Mouse (Mus musculus) intestine, embryonic 15.5 days (tissue): ENCODE data around the gene Gm136. TPM values are rescaled to one million over a fixed set of nuclear protein-coding genes. Genes with fewer than 3 reads are reported as not detected.
"Not testable (repeated sequence)": the region's sequence is repeated elsewhere in the genome, so short reads cannot be mapped to it uniquely, and the experiment has no call there.

Experiments used
- ATAC-seq: fragments of 200-750 bp; cut with Nextera tagmentation; 2 replicates; pipeline ENCODE4 v1.8.0; 2017; ENCODE audit warnings: moderate TSS enrichment, moderate library complexity
- H3K27ac ChIP-seq: fragments of 300-500 bp; sonication (generic); 2 replicates; pipeline ENCODE4 v1.5.1; 2015; ENCODE audit warnings: mild to moderate bottlenecking, inconsistent platforms
- H3K27me3 ChIP-seq: fragments of 300-500 bp; sonication (generic); replicated peaks from 2 replicates; pipeline ENCODE4 v1.6.1; 2015; ENCODE audit warnings: inconsistent platforms
- H3K36me3 ChIP-seq: fragments of 300-500 bp; sonication (generic); 2 replicates; pipeline ENCODE4 v1.6.1; 2015; ENCODE audit warnings: inconsistent platforms
- H3K4me1 ChIP-seq: fragments of 300-500 bp; sonication (generic); replicated peaks from 2 replicates; pipeline ENCODE4 v1.6.1; 2015; ENCODE audit warnings: inconsistent platforms
- H3K4me2 ChIP-seq: fragments of 300-500 bp; sonication (generic); replicated peaks from 2 replicates; pipeline ENCODE4 v1.6.1; 2015; ENCODE audit warnings: mild to moderate bottlenecking, inconsistent platforms
- H3K4me3 ChIP-seq: fragments of 300-500 bp; sonication (generic); replicated peaks from 2 replicates; pipeline ENCODE4 v1.5.1; 2015; ENCODE audit warnings: inconsistent platforms
- H3K9ac ChIP-seq: fragments of 300-500 bp; sonication (generic); 2 replicates; pipeline ENCODE4 v1.6.1; 2015; ENCODE audit warnings: inconsistent platforms
- H3K9me3 ChIP-seq: fragments of 300-500 bp; sonication (generic); 2 replicates; pipeline ENCODE4 v1.6.1; 2016; ENCODE audit warnings: inconsistent platforms
- WGBS: fragments of 180-500 bp; shearing (Covaris S2); methylation state at CpG from one replicate; pipeline ENCODE4 v1.1.7; 2015; 5-methylcytosine and 5-hydroxymethylcytosine counted together
- polyA plus RNA-seq: library from polyadenylated mRNA; unstranded; fragments of >200 nt; fragmentation: Nextera tagmentation; extraction: Ambion mirVana; gene quantifications from 2 replicates; pipeline ENCODE4 v1.2.1, GENCODE M21; 2015

Gm136 gene
- polyA plus RNA-seq, 1 experiment from 2014 or later = not detected

DNA sequence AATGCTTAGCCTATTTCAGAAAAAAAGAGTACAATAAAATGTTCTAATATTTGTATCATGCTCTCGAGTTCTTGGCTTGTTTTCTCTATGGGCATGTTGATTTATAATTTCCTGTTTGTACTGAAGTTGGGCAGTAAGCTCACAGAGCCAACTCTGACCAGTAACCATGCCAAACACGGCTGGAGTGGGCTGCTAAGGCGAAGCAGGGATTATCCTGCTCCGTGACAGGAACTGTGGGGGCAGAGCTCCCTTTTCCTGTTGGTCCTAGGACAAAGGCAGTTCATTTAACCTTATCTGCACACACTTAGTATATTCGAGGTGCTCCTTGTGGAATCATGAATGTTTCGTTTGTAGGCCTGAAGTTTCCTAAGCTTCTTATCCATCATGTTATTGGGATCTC is 6.8 kb downstream of the Gm136 start:
- Histone ChIP-seq H3K4me2 (no peak overlapping the region), H3K9me3 (no peaks in the 10 kb centered on the region), H3K4me3 (no peak overlapping the region), H3K27me3 (no peaks in the 10 kb centered on the region), H3K9ac (no peak overlapping the region), H3K36me3 (no peaks in the 10 kb centered on the region), H3K4me1 (no peaks in the 10 kb centered on the region), H3K27ac (no peak overlapping the region)
- WGBS = 43% methylated on average over 6 of the region's 6 CpGs
- ATAC-seq = no peak

DNA sequence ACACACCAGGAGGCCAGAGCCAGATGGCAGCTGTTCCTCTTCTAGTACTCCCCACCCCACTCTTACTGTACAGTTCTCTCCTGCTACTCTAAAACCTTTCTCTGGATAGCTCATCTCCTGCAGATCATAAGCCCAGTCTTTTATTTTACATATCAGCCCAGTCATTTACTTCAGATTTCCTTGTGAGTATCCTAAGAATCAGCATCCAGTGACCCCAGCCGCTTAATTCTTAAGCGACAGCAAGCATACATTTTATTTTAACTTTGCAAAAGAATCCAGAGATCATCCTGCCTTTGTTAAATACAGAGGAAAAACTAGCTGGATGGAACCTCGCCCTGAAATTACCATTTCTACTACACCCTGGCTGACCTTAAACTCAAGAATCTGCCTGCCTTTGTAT is 21.6 kb downstream of the Gm136 start:
- WGBS = 76% methylated on average over 3 of the region's 3 CpGs
- ATAC-seq = no peak

DNA sequence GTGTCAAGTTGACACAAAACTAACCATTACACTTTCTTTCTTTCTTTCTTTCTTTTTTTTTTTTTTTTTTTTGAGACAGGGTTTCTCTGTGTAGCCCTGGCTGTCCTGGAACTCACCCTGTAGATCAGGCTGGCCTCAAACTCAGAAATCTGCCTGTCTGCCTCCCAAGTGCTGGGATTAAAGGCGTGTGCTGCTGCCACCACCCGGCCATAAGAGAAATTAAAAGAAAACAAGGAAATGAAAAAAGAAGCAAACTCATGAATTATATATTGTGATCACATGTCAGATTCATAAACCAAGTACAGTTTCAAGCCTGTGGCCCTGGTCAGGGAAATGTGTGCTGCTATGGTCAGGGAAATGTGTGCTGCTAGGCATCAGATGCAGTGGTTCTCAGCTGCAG is 22.6 kb downstream of the Gm136 start:
- whole genome bisulfite sequencing = 28% methylated on average over 2 of the region's 2 CpGs
- ATAC-seq, H3K27ac ChIP-seq, H3K36me3 ChIP-seq, H3K4me3 ChIP-seq, H3K9ac ChIP-seq, H3K9me3 ChIP-seq, H3K27me3 ChIP-seq, H3K4me2 ChIP-seq, H3K4me1 ChIP-seq: not testable (repeated sequence)

More for the DNA sequence above, 21.6 kb downstream of the Gm136 start:
- Histone ChIP-seq H3K4me1 (peaks cover 7% of the 10 kb centered on the region; the same call in 1 of the 2 replicates), H3K9me3 (no peaks in the 10 kb centered on the region), H3K9ac (no peak overlapping the region), H3K4me3 (no peak overlapping the region), H3K4me2 (no peak overlapping the region), H3K27me3 (0 out of 2 replicates have a peak, but pooled peaks cover 4% of the 10 kb centered on the region), H3K36me3 (no peaks in the 10 kb centered on the region), H3K27ac (no peak overlapping the region)

DNA sequence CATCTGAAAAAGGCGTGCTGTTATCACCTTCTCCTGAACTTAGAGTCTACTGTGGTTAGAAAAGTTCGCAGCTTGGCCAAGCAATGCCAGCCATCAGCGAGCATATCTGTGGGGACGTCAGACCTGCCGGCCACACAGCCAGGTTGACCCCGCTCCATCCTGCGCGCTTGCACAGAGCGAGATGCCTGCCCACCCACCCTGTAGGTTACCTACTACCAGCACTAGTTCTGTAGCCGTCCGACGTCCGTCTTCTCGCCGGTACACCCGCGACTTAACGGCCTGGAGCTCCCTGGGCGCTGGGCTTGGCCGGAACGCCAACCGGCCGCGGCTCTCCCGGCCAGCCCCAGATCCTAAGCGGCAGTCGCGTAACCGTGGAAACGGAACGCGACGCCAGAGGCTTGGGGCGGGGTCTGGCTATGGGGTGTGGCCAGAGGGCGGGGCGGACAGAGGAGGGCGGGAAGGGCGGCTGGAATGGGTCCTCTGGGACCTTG is 26.2 kb downstream of the Gm136 start, which contains the start of gene Cfap206:
Gene Cfap206, minus strand, starts transcription at position 356 of the 491 bp plus-strand sequence.
- under 1% methylated on average over 38 of the region's 38 CpGs for WGBS
- Histone ChIP-seq H3K4me3 (peak within 1 kb of the TSS; percentile 52), H3K36me3 (no peaks in the 10 kb centered on the region), H3K9me3 (no peaks in the 10 kb centered on the region), H3K9ac (peak within 1 kb of the TSS; percentile 23), H3K4me2 (peak within 1 kb of the TSS; percentile 95), H3K4me1 (peaks cover 7% of the 10 kb centered on the region; the same call in 1 of the 2 replicates), H3K27ac (no peak within 1 kb of the TSS), H3K27me3 (0 out of 2 replicates have a peak, but pooled peaks cover 4% of the 10 kb centered on the region)
- peak; percentile 99 for ATAC-seq

DNA sequence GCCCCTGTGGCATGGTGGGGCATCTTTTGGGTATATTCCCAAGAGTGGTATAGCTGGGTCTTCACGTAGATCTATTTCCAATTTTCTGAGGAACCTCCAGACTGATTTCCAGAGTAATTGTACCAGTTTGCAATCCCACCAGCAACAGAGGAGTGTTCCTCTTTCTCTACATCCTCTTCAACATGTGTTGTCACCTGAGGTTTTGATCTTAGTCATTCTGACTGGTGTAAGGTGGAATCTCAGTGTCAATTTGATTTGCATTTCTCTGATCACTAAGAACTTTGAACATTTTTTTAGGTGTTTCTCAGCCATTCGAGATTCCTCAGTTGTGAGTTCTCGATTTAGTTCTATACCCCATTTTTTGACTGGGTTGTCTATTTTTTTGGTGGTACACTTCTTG is 30.4 kb downstream of the Gm136 start:
- not testable (repeated sequence) for H3K9me3 ChIP-seq, ATAC-seq, H3K9ac ChIP-seq, H3K36me3 ChIP-seq, H3K27me3 ChIP-seq, H3K4me3 ChIP-seq, H3K4me2 ChIP-seq, H3K4me1 ChIP-seq, H3K27ac ChIP-seq
- WGBS = 88% methylated on average over 3 of the region's 3 CpGs

DNA sequence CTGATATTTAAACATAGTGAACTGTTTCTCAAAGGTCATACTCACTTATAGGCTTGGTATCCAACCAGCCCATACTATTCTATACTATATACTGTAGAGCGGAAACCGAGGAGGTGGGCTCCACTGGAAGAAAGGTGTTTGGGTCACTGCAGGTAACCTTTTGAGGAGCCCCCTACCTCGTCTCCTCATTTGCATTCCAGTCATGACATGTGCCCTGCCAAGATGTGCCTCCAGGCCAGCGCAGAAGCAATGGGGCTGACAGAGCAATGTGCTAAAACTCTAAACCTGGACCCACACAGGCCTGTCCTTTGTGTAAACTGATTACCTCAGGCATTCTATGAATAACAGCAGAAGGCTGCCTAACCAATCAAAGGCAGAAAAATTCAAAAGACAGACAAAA is 31.8 kb downstream of the Gm136 start:
- no peak for ATAC-seq
- Histone ChIP-seq H3K9ac (no peak overlapping the region), H3K9me3 (no peaks in the 10 kb centered on the region), H3K27ac (no peak overlapping the region), H3K4me3 (no peak overlapping the region), H3K27me3 (no peaks in the 10 kb centered on the region), H3K4me1 (no peaks in the 10 kb centered on the region), H3K36me3 (no peaks in the 10 kb centered on the region), H3K4me2 (no peak overlapping the region)
- 66% methylated on average over 4 of the region's 4 CpGs for WGBS

DNA sequence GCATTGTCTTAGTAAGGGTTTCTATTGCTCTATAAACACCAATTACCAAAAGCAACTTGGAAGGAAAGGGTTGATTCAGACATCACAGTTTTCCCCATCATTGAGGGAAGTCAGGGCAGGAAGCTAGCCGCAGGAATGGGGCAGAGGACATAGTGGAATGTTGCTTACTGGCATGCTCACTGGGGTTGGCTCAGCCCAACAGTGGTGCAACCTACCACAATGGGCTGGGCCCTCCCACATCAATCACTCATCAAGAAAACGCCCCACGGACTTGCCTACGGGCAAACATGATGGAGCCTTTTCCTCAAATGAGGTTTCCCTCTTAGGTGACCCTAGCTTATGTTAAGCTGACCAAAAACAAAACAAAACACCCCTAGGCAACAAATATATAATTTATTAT is 32.9 kb downstream of the Gm136 start:
- no peak overlapping the region for H3K4me3 ChIP-seq
- no peak overlapping the region for H3K4me2 ChIP-seq
- no peak for ATAC-seq
- H3K9me3 ChIP-seq = no peaks in the 10 kb centered on the region
- WGBS = 76% methylated on average over 4 of the region's 4 CpGs
- H3K27me3 ChIP-seq = no peaks in the 10 kb centered on the region
- H3K36me3 ChIP-seq = no peaks in the 10 kb centered on the region
- H3K4me1 ChIP-seq = no peaks in the 10 kb centered on the region
- no peak overlapping the region for H3K27ac ChIP-seq
- no peak overlapping the region for H3K9ac ChIP-seq

DNA sequence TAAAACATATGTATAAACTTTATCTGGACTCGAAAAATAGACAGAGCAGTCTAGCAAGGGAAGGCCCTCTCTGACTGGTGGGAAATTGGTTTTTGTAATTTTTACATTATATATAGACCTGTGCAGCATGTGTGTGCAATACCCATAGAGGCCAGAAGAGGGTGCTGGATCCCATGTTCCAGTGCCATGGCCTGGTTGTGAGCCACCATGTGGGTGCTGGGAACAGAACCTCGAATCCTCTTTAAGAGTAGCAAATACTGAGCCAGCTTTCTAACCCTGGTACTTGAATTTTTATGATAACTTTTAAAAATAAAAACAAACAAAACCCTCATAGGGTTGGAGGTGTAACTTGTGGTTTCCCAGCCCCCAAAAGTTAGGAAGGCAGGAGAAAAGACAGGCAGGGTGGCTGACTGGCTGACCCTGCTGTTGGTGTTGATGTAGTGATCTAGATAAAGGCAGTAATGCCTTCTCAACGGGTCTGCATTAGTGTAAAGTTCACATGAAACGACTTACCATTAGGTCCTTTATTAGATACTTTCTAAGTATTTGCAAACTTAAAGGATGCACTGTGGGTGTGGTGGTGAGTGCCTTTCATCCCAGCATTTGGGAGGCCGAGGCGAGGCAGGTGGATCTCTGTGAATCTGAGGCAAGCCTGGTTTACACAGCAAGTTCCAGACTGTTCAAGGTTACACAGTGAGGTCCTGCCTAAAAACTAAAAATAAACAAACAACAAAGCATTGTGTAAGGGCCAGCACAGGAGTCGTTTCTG is 35.8 kb downstream of the Gm136 start:
- no peak overlapping the region for H3K4me2 ChIP-seq
- no peaks in the 10 kb centered on the region for H3K9me3 ChIP-seq
- H3K27ac ChIP-seq = no peak overlapping the region
- no peak overlapping the region for H3K9ac ChIP-seq
- no peak for ATAC-seq
- no peak overlapping the region for H3K4me3 ChIP-seq
- no peaks in the 10 kb centered on the region for H3K36me3 ChIP-seq
- no peaks in the 10 kb centered on the region for H3K27me3 ChIP-seq
- no peaks in the 10 kb centered on the region for H3K4me1 ChIP-seq
- WGBS = 90% methylated on average over 7 of the region's 7 CpGs

DNA sequence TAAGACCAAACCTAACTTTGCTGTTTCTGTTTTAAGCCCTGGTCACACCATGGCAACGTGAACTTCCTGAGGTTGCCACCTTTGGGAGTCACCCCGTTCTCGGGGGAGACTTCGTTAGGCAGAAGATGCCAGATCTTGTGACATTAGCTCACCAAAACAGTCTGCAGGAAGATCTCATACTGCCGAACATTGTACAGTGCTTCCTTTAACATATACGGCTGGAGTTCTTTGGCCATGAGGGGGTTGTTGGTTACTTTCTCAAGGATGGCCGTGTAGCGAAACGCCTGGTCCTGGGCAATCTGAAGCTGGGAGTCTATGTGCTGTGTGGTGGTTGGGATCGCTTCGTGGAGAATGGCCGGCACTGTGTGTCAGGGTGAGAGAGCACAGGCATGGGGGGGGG is 36.6 kb downstream of the Gm136 start:
- 96% methylated on average over 12 of the region's 12 CpGs for WGBS
- H3K4me2 ChIP-seq = no peak overlapping the region
- no peaks in the 10 kb centered on the region for H3K27me3 ChIP-seq
- no peak overlapping the region for H3K4me3 ChIP-seq
- no peak overlapping the region for H3K9ac ChIP-seq
- ATAC-seq = no peak
- H3K9me3 ChIP-seq = no peaks in the 10 kb centered on the region
- no peaks in the 10 kb centered on the region for H3K36me3 ChIP-seq
- H3K27ac ChIP-seq = no peak overlapping the region
- no peaks in the 10 kb centered on the region for H3K4me1 ChIP-seq

DNA sequence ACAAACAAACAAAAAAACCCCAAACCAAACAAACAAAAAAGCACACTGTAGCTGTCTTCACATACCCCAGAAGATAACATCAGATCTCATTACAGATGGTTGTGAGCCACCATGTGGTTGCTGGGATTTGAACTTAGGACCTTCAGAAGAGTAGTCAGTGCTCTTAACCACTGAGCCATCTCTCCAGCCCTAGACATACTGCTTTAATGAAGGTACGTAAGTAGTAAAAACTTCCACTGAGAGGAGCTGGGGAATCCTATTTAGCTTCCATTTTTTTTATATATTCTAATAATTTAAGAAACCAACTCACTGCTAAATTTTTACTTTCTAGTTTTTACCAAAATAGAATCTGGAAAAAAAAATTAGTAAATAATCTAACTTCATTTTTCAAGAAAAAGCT is 41.0 kb downstream of the Gm136 start:
- Histone ChIP-seq H3K27me3 (no peaks in the 10 kb centered on the region), H3K27ac (no peak overlapping the region), H3K4me1 (no peaks in the 10 kb centered on the region), H3K4me3 (no peak overlapping the region), H3K9ac (no peak overlapping the region), H3K4me2 (no peak overlapping the region), H3K9me3 (no peaks in the 10 kb centered on the region), H3K36me3 (no peaks in the 10 kb centered on the region)
- ATAC-seq = no peak
- 95% methylated on average over 1 of the region's 1 CpGs for WGBS

DNA sequence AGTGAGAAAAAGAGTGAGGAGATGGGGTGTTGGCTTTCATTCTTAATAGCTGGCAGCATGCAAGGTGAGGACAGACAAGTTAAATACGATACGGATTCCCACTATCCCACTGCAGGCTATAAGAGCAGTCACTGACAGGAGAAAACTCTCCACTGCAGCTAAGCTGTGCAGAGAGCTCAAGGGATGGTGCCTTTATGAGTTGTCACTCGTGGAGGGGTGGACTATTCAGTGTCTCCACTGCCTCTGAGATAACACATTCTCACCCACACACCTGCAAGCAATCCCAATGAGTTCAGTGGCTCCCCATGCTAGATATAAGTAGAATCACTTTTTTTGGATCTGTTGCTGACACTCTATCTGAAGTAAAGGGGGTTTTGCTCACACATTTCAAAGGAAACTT is 47.9 kb downstream of the Gm136 start:
- Histone ChIP-seq H3K4me2 (no peak overlapping the region), H3K4me1 (no peaks in the 10 kb centered on the region), H3K36me3 (no peaks in the 10 kb centered on the region), H3K9ac (no peak overlapping the region), H3K9me3 (no peaks in the 10 kb centered on the region), H3K27ac (no peak overlapping the region), H3K27me3 (no peaks in the 10 kb centered on the region; the same call in 1 of the 2 replicates), H3K4me3 (no peak overlapping the region)
- 76% methylated on average over 3 of the region's 3 CpGs for WGBS
- no peak for ATAC-seq

DNA sequence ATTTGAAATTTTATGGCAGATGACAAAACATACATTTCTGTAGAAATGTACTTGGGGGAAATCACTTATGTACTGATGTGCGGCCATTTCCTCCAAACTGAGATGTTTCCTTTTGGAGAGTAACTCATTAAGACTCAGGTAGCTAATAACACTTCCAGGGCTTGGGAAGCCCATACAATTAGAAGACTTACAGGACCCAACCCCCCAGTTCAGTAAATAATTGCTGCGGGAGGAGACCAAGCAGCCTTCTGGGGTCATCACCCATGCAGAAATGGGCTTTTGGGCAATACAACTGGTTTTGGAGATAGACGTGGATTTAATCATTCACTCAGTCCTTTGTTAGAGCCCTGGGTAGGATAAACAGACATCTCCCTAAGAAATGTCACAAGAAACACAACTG is 48.8 kb downstream of the Gm136 start:
- no peak overlapping the region for H3K27ac ChIP-seq

DNA sequence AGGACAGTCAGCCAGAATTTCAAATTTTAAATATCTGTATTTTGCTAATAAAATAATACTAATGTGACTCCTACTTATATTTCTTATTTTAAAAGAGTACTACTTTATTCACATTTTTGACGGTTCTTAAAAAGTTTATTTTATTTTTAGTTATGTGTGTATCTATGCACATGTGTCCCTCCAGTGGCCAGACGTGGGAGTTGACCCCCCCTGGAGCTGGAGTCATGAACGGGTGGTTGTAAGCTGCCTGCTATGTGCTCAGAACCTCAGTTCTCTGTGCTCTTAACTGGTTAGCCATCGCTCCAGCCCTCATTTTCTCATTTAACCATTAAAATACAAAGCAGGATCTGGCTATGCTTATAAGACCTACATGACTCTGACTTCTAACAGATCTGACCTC is 53.0 kb downstream of the Gm136 start:
- H3K27me3 ChIP-seq = no peaks in the 10 kb centered on the region; the same call in 1 of the 2 replicates
- no peak overlapping the region for H3K4me3 ChIP-seq
- no peaks in the 10 kb centered on the region for H3K4me1 ChIP-seq
- H3K9me3 ChIP-seq = no peaks in the 10 kb centered on the region
- H3K9ac ChIP-seq = no peak overlapping the region
- H3K4me2 ChIP-seq = no peak overlapping the region
- no peak overlapping the region for H3K27ac ChIP-seq
- ATAC-seq = no peak
- WGBS = 67% methylated on average over 4 of the region's 4 CpGs
- no peaks in the 10 kb centered on the region for H3K36me3 ChIP-seq

More for the DNA sequence above, 48.8 kb downstream of the Gm136 start:
- H3K4me1 ChIP-seq = no peaks in the 10 kb centered on the region
- no peaks in the 10 kb centered on the region; the same call in 1 of the 2 replicates for H3K27me3 ChIP-seq
- H3K4me3 ChIP-seq = no peak overlapping the region
- no peak for ATAC-seq
- no peaks in the 10 kb centered on the region for H3K36me3 ChIP-seq
- 68% methylated on average over 3 of the region's 3 CpGs for WGBS
- H3K4me2 ChIP-seq = no peak overlapping the region
- H3K9ac ChIP-seq = no peak overlapping the region
- H3K9me3 ChIP-seq = no peaks in the 10 kb centered on the region
